Mouse (Mus musculus): Measurements from ENCODE around the gene Bcl2l10. TPM values are rescaled to one million over a fixed set of nuclear protein-coding genes. Genes with fewer than 3 reads are reported as not detected.

Bcl2l10 gene
- polyA plus RNA-seq (2012; rRNA removed): not detected in 2 replicates

GRCm38 (mm10) chr9:75347458-75347857 lies at the start of gene Bcl2l10:
Bcl2l10 (plus strand) TSS chr9:75347758.
- Histone ChIP-seq H3K27me3 (ENCODE audit: control insufficient read depth, insufficient read depth, low read length) (no peaks in the 10 kb centered on the region), H3K4me1 (replicated peaks; ENCODE audit: control insufficient read depth, insufficient read depth, low read length) (no peaks in the 10 kb centered on the region), H3K27ac (ENCODE audit: control insufficient read depth, insufficient read depth, low read length) (no peak within 1 kb of the TSS), H3K4me3 (ENCODE audit: control insufficient read depth, insufficient read depth, low read length) (no peak within 1 kb of the TSS), H3K36me3 (ENCODE audit: control insufficient read depth, insufficient read depth, low read length) (no peaks in the 10 kb centered on the region)
- no peak for DNase-seq
- 99% methylated on average over 5 of the region's 5 CpGs for WGBS
- no peak for TF ChIP-seq POLR2A (IDR thresholded peaks at IDR 0.05; ENCODE audit: control insufficient read depth, extremely low read depth, insufficient read depth, low read length, poor library complexity)
- TF ChIP-seq CTCF (IDR thresholded peaks at IDR 0.05; ENCODE audit: borderline replicate concordance, control insufficient read depth, extremely low read depth, insufficient read depth, low read length, poor library complexity): no peak

- Histone ChIP-seq H3K27ac (ENCODE audit: control insufficient read depth, insufficient read depth, low read length) (no peak overlapping the region), H3K36me3 (ENCODE audit: control insufficient read depth, insufficient read depth, low read length) (no peaks in the 10 kb centered on the region), H3K27me3 (ENCODE audit: control insufficient read depth, insufficient read depth, low read length) (no peaks in the 10 kb centered on the region), H3K4me1 (replicated peaks; ENCODE audit: control insufficient read depth, insufficient read depth, low read length) (peaks cover 5% of the 10 kb centered on the region; the same call in 1 of the 2 replicates), H3K4me3 (ENCODE audit: control insufficient read depth, insufficient read depth, low read length) (no peak overlapping the region)
- TF ChIP-seq POLR2A (IDR thresholded peaks at IDR 0.05; ENCODE audit: control insufficient read depth, extremely low read depth, insufficient read depth, low read length, poor library complexity) (no peak), CTCF (IDR thresholded peaks at IDR 0.05; ENCODE audit: borderline replicate concordance, control insufficient read depth, extremely low read depth, insufficient read depth, low read length, poor library complexity) (no peak)
- WGBS: 79% methylated on average over 2 of the region's 2 CpGs
- peak; percentile 40 for DNase-seq
Measured at GRCm38 (mm10) chr9:75299342-75299741, 48.2 kb upstream of the Bcl2l10 start.

GRCm38 (mm10) chr9:75303033-75303432 lies 44.5 kb upstream of the Bcl2l10 start:
- no peak for DNase-seq
- 92% methylated on average over 2 of the region's 2 CpGs for WGBS
- Histone ChIP-seq H3K4me3 (ENCODE audit: control insufficient read depth, insufficient read depth, low read length) (no peak overlapping the region), H3K36me3 (ENCODE audit: control insufficient read depth, insufficient read depth, low read length) (no peaks in the 10 kb centered on the region), H3K27ac (ENCODE audit: control insufficient read depth, insufficient read depth, low read length) (no peak overlapping the region), H3K27me3 (ENCODE audit: control insufficient read depth, insufficient read depth, low read length) (no peaks in the 10 kb centered on the region), H3K4me1 (replicated peaks; ENCODE audit: control insufficient read depth, insufficient read depth, low read length) (peaks cover 5% of the 10 kb centered on the region; the same call in 1 of the 2 replicates)
- no peak for TF ChIP-seq CTCF (IDR thresholded peaks at IDR 0.05; ENCODE audit: borderline replicate concordance, control insufficient read depth, extremely low read depth, insufficient read depth, low read length, poor library complexity)
- TF ChIP-seq POLR2A (IDR thresholded peaks at IDR 0.05; ENCODE audit: control insufficient read depth, extremely low read depth, insufficient read depth, low read length, poor library complexity): no peak

GRCm38 (mm10) chr9:75303701-75304261 lies 43.8 kb upstream of the Bcl2l10 start:
- DNase-seq: no peak
- Histone ChIP-seq H3K27me3 (ENCODE audit: control insufficient read depth, insufficient read depth, low read length) (no peaks in the 10 kb centered on the region), H3K27ac (ENCODE audit: control insufficient read depth, insufficient read depth, low read length) (no peak overlapping the region), H3K36me3 (ENCODE audit: control insufficient read depth, insufficient read depth, low read length) (no peaks in the 10 kb centered on the region), H3K4me3 (ENCODE audit: control insufficient read depth, insufficient read depth, low read length) (no peak overlapping the region), H3K4me1 (replicated peaks; ENCODE audit: control insufficient read depth, insufficient read depth, low read length) (peaks cover 5% of the 10 kb centered on the region; the same call in 1 of the 2 replicates)
- TF ChIP-seq CTCF (IDR thresholded peaks at IDR 0.05; ENCODE audit: borderline replicate concordance, control insufficient read depth, extremely low read depth, insufficient read depth, low read length, poor library complexity) (no peak), POLR2A (IDR thresholded peaks at IDR 0.05; ENCODE audit: control insufficient read depth, extremely low read depth, insufficient read depth, low read length, poor library complexity) (no peak)
- 30% methylated on average over 16 of the region's 16 CpGs for WGBS

- WGBS: 73% methylated on average over 7 of the region's 7 CpGs
- Histone ChIP-seq H3K4me3 (ENCODE audit: control insufficient read depth, insufficient read depth, low read length) (no peak overlapping the region), H3K27ac (ENCODE audit: control insufficient read depth, insufficient read depth, low read length) (no peak overlapping the region), H3K27me3 (ENCODE audit: control insufficient read depth, insufficient read depth, low read length) (no peaks in the 10 kb centered on the region), H3K4me1 (replicated peaks; ENCODE audit: control insufficient read depth, insufficient read depth, low read length) (peaks cover 5% of the 10 kb centered on the region; the same call in 1 of the 2 replicates), H3K36me3 (ENCODE audit: control insufficient read depth, insufficient read depth, low read length) (no peaks in the 10 kb centered on the region)
- TF ChIP-seq POLR2A (IDR thresholded peaks at IDR 0.05; ENCODE audit: control insufficient read depth, extremely low read depth, insufficient read depth, low read length, poor library complexity) (no peak), CTCF (IDR thresholded peaks at IDR 0.05; ENCODE audit: borderline replicate concordance, control insufficient read depth, extremely low read depth, insufficient read depth, low read length, poor library complexity) (no peak)
- DNase-seq: no peak
Measured at GRCm38 (mm10) chr9:75304286-75304685, 43.3 kb upstream of the Bcl2l10 start.

GRCm38 (mm10) chr9:75306126-75306898 lies 41.2 kb upstream of the Bcl2l10 start, which contains the start of gene Gnb5:
Gnb5 (plus strand) TSS chr9:75306288.
- H3K4me3 ChIP-seq (ENCODE audit: control insufficient read depth, insufficient read depth, low read length): no peak within 1 kb of the TSS
- TF ChIP-seq POLR2A (IDR thresholded peaks at IDR 0.05; ENCODE audit: control insufficient read depth, extremely low read depth, insufficient read depth, low read length, poor library complexity) (no peak), CTCF (IDR thresholded peaks at IDR 0.05; ENCODE audit: borderline replicate concordance, control insufficient read depth, extremely low read depth, insufficient read depth, low read length, poor library complexity) (no peak)
- WGBS: 96% methylated on average over 11 of the region's 11 CpGs
- no peak for DNase-seq
- no peaks in the 10 kb centered on the region for H3K36me3 ChIP-seq (ENCODE audit: control insufficient read depth, insufficient read depth, low read length)
- no peak within 1 kb of the TSS for H3K27ac ChIP-seq (ENCODE audit: control insufficient read depth, insufficient read depth, low read length)
- H3K4me1 ChIP-seq (replicated peaks; ENCODE audit: control insufficient read depth, insufficient read depth, low read length): peaks cover 5% of the 10 kb centered on the region; the same call in 1 of the 2 replicates
- H3K27me3 ChIP-seq (ENCODE audit: control insufficient read depth, insufficient read depth, low read length): no peaks in the 10 kb centered on the region

All from thymus, adult 2 months (tissue).